Mouse (Mus musculus) midbrain, embryonic 12.5 days (tissue): ENCODE data around the gene Olfr90. TPM values are rescaled to one million over a fixed set of nuclear protein-coding genes. Genes with fewer than 3 reads are reported as not detected.

Source experiments
- ATAC-seq: fragments of 200-750 bp; cut with Nextera tagmentation; 2 replicates; pipeline ENCODE4 v1.8.0; 2017; ENCODE audit warnings: low read depth, moderate TSS enrichment, moderate library complexity; ENCODE audit not compliant: low FRiP score
- H3K27ac ChIP-seq: fragments of 300-500 bp; sonication (generic); replicated peaks from 2 replicates; pipeline ENCODE4 v1.5.1; 2016; ENCODE audit warnings: mild to moderate bottlenecking
- H3K27me3 ChIP-seq: fragments of 300-500 bp; sonication (generic); 2 replicates; pipeline ENCODE4 v1.6.1; 2016; ENCODE audit warnings: mild to moderate bottlenecking
- H3K36me3 ChIP-seq: fragments of 300-500 bp; sonication (generic); 2 replicates; pipeline ENCODE4 v1.6.1; 2016
- H3K4me1 ChIP-seq: fragments of 300-500 bp; sonication (generic); 2 replicates; pipeline ENCODE4 v1.6.1; 2016
- H3K4me2 ChIP-seq: fragments of 300-500 bp; sonication (generic); replicated peaks from 2 replicates; pipeline ENCODE4 v1.6.1; 2016; ENCODE audit warnings: mild to moderate bottlenecking, moderate library complexity
- H3K4me3 ChIP-seq: fragments of 300-500 bp; sonication (generic); 2 replicates; pipeline ENCODE4 v1.5.1; 2016; ENCODE audit warnings: mild to moderate bottlenecking
- H3K9ac ChIP-seq: fragments of 300-500 bp; sonication (generic); replicated peaks from 2 replicates; pipeline ENCODE4 v1.6.1; 2016; ENCODE audit warnings: mild to moderate bottlenecking, moderate library complexity
- H3K9me3 ChIP-seq: fragments of 300-500 bp; sonication (generic); 2 replicates; pipeline ENCODE4 v1.6.1; 2016; ENCODE audit warnings: mild to moderate bottlenecking
- WGBS: fragments of 180-500 bp; shearing (Covaris S2); methylation state at CpG from one replicate; pipeline ENCODE4 v1.1.7; 2016; 5-methylcytosine and 5-hydroxymethylcytosine counted together
- polyA plus RNA-seq: library from polyadenylated mRNA; unstranded; fragments of >200 nt; fragmentation: Nextera tagmentation; extraction: Ambion mirVana; gene quantifications from 2 replicates; pipeline ENCODE4 v1.2.1, GENCODE M21; 2016

The Olfr90 gene
- polyA plus RNA-seq, 1 experiment from 2014 or later = not detected

DNA sequence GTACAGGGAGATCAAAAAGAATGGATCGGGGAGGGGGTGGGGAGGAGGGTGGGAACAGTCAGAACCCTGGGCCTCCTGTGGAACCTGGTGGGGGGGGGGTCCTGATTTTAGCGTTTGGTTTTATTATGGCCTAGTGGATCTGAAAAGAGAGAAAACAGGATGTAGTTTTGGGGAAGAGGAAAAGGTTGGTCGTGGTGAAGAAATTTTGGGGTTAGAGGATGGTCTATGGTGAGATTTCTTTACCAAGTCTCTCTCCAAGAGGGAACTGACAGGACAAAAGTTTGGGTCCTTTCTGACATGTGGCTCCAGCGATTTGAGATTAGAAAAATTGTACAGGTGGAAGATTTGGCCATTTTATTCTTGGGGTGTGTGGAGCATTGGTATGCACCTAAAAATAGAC is 36.6 kb downstream of the Olfr90 start:
- Histone ChIP-seq H3K9me3 (no peaks in the 10 kb centered on the region), H3K4me1 (peaks cover 48% of the 10 kb centered on the region), H3K36me3 (peaks cover 34% of the 10 kb centered on the region), H3K9ac (peak overlapping the region; percentile 90; the same call in 1 of the 2 replicates), H3K27me3 (peaks cover 18% of the 10 kb centered on the region), H3K4me2 (peak overlapping the region; percentile 94), H3K27ac (no peak overlapping the region), H3K4me3 (peak overlapping the region; percentile 75; the same call in 1 of the 2 replicates)
- WGBS = 40% methylated on average over 4 of the region's 4 CpGs
- no peak for ATAC-seq

DNA sequence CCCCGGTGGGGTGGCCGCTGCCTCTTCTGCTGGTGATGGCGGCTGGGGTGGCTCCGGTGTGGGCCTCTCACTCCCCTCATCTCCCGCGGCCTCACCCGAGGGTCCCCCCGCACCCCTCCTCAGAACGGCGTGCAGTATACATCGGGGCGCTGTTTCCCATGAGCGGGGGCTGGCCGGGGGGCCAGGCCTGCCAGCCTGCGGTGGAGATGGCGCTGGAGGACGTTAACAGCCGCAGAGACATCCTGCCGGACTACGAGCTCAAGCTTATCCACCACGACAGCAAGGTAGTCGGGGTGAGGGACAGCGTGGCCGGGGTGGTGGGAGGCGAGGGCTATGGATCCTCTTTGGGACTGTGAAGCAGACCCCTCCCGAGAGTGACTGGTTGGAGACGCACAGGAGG is 37.4 kb downstream of the Olfr90 start:
- peaks cover 25% of the 10 kb centered on the region for H3K36me3 ChIP-seq
- peaks cover 50% of the 10 kb centered on the region for H3K4me1 ChIP-seq
- WGBS = under 1% methylated on average over 27 of the region's 27 CpGs
- peak overlapping the region; percentile 94 for H3K4me2 ChIP-seq
- H3K27me3 ChIP-seq = peaks cover 18% of the 10 kb centered on the region
- peak; percentile 39; the same call in 1 of the 2 replicates for ATAC-seq
- peak overlapping the region; percentile 75 for H3K4me3 ChIP-seq
- peak overlapping the region; percentile 90 for H3K9ac ChIP-seq
- no peaks in the 10 kb centered on the region for H3K9me3 ChIP-seq
- peak overlapping the region; percentile 76 for H3K27ac ChIP-seq

DNA sequence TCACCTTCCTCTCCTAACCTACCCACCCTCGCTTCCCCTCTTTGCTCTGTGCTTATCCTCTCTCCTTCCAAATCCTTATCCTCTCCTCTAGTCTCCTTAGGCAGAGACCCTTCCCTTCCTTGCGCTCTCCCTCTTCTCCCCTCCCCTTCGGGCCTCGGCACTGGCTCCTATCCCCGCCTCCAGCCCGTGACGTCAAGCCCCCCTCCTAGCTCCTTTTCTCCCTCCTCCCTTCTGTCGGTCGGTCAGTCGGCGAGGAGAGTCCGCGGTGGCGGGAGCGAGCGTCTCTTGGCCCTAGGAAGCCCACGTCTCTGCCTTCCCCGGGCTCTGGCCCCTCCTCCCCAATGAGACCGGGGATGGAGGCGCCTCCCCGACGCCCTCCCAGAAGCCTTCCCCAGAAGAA is 37.9 kb downstream of the Olfr90 start:
- peak; percentile 73 for ATAC-seq
- H3K4me1 ChIP-seq = peaks cover 47% of the 10 kb centered on the region
- peak overlapping the region; percentile 90 for H3K9ac ChIP-seq
- H3K4me3 ChIP-seq = peak overlapping the region; percentile 75
- peaks cover 18% of the 10 kb centered on the region for H3K27me3 ChIP-seq
- WGBS = under 1% methylated on average over 22 of the region's 22 CpGs
- peak overlapping the region; percentile 76 for H3K27ac ChIP-seq
- H3K4me2 ChIP-seq = peak overlapping the region; percentile 94
- H3K9me3 ChIP-seq = no peaks in the 10 kb centered on the region
- H3K36me3 ChIP-seq = peaks cover 21% of the 10 kb centered on the region

DNA sequence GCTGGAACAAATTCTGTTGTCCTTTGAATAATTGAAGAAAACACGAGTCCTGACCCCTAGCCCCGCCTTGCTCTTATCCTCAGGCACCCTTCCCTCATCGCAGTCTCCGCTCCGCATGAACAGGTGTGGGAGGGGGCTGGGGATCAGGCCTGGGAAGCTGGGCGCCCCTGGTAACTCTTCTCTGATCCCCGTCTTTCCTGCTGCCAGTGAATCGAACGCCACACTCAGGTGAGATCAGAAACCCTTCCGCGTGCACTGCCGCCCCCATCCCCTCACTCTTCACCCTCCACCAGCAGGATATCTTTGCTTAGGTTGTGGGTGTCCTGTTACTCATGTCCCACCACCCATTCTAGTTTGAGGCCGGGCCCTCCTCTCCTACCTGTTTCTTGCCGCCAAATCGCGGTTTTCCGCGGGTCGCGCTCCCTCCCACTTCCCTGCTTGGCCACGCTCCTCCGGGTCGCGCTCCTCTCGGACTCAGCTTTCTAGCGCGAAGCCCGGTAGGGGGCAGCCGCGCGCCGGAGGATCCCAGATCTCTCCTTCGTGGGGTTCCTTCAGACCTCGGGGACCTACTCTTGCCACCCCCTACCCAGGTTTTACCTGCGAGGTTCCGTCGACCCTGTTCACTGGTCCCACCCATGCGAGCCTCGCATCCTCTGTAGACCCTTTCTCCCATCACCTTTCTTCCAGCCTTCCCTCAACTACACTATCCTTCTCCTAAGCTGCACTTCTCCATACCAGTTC is 38.6 kb downstream of the Olfr90 start:
- ATAC-seq = peak; percentile 2
- Histone ChIP-seq H3K4me3 (peak overlapping the region; percentile 75), H3K4me2 (peak overlapping the region; percentile 94), H3K27ac (peak overlapping the region; percentile 76), H3K4me1 (peaks cover 52% of the 10 kb centered on the region), H3K27me3 (peaks cover 18% of the 10 kb centered on the region), H3K9ac (peak overlapping the region; percentile 90), H3K9me3 (no peaks in the 10 kb centered on the region), H3K36me3 (peaks cover 14% of the 10 kb centered on the region)
- WGBS = under 1% methylated on average over 39 of the region's 39 CpGs

DNA sequence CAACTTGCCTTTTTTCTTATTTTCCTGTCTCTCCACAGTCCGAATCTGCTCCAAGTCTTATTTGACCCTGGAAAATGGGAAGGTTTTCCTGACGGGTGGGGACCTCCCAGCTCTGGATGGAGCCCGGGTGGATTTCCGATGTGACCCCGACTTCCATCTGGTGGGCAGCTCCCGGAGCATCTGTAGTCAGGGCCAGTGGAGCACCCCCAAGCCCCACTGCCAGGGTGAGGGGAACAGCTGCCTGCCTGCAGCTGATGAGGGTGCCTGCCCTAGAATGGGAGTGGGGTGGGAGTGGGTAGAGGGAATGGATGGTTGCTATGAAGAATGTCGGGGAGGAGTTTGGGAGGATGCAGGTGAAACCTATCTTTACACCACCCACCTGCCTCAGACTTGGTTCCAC is 39.9 kb downstream of the Olfr90 start:
- Histone ChIP-seq H3K4me3 (peak overlapping the region; percentile 86), H3K4me2 (peak overlapping the region; percentile 94), H3K27me3 (peaks cover 18% of the 10 kb centered on the region), H3K36me3 (peaks cover under 1% of the 10 kb centered on the region; the same call in 1 of the 2 replicates), H3K9ac (peak overlapping the region; percentile 41; the same call in 1 of the 2 replicates), H3K4me1 (peaks cover 53% of the 10 kb centered on the region), H3K27ac (no peak overlapping the region), H3K9me3 (no peaks in the 10 kb centered on the region)
- WGBS = 59% methylated on average over 7 of the region's 7 CpGs
- no peak for ATAC-seq

DNA sequence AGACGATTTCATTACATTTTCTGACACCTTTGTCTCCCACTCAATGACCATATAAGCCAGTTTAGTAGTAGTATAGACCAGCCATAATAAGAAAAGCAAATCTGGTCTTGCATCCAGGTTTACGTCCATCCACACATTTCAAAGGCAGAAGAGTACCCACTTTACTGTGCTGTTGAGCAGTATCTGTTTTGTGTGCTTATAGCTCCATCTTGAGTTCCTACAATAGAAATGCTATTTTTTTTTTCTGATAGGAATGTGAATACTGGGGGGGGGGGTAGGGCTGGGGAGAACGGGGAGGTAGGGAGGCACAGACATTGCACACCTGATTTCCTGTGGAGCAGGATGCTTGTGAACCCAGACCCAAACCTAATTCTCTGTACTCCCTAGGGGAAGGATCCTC is 40.3 kb downstream of the Olfr90 start:
- Histone ChIP-seq H3K4me3 (peak overlapping the region; percentile 86), H3K9ac (peak overlapping the region; percentile 41; the same call in 1 of the 2 replicates), H3K36me3 (no peaks in the 10 kb centered on the region), H3K27me3 (peaks cover 18% of the 10 kb centered on the region), H3K9me3 (no peaks in the 10 kb centered on the region), H3K27ac (no peak overlapping the region), H3K4me2 (peak overlapping the region; percentile 94), H3K4me1 (peaks cover 50% of the 10 kb centered on the region)
- no peak for ATAC-seq
- WGBS = 43% methylated on average over 3 of the region's 3 CpGs

DNA sequence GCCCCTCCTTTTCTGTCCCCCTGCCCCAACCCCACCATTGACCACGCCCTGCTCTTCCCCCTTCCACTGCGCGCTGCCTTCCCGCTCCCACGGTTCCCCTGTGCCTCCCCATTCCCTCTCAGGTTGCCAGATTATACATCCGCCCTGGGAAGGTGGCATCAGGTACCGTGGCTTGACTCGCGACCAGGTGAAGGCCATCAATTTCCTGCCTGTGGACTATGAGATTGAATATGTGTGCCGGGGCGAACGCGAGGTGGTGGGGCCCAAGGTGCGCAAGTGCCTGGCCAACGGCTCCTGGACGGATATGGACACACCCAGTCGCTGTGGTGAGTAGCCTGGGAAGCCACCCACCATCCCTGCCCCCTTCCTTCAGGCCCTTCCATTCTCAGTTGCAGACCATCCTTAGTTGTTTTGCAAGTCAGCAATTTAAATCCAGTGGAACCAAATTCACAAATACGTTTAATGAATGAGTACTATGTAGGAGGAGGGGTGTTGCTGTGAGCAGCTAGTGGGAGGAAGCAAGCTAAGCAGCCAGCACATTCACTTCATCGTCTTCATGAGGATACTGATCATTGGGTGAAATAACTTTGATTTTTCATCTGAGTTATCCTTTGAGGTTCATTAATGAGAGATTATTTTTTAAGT is 40.8 kb downstream of the Olfr90 start:
- peak overlapping the region; percentile 86 for H3K4me3 ChIP-seq
- H3K4me2 ChIP-seq = peak overlapping the region; percentile 94
- peaks cover 18% of the 10 kb centered on the region for H3K27me3 ChIP-seq
- peaks cover 50% of the 10 kb centered on the region for H3K4me1 ChIP-seq
- peak overlapping the region; percentile 96 for H3K9ac ChIP-seq
- H3K27ac ChIP-seq = peak overlapping the region; percentile 94
- H3K9me3 ChIP-seq = no peaks in the 10 kb centered on the region
- H3K36me3 ChIP-seq = no peaks in the 10 kb centered on the region
- WGBS = 21% methylated on average over 19 of the region's 19 CpGs
- ATAC-seq = no peak

DNA sequence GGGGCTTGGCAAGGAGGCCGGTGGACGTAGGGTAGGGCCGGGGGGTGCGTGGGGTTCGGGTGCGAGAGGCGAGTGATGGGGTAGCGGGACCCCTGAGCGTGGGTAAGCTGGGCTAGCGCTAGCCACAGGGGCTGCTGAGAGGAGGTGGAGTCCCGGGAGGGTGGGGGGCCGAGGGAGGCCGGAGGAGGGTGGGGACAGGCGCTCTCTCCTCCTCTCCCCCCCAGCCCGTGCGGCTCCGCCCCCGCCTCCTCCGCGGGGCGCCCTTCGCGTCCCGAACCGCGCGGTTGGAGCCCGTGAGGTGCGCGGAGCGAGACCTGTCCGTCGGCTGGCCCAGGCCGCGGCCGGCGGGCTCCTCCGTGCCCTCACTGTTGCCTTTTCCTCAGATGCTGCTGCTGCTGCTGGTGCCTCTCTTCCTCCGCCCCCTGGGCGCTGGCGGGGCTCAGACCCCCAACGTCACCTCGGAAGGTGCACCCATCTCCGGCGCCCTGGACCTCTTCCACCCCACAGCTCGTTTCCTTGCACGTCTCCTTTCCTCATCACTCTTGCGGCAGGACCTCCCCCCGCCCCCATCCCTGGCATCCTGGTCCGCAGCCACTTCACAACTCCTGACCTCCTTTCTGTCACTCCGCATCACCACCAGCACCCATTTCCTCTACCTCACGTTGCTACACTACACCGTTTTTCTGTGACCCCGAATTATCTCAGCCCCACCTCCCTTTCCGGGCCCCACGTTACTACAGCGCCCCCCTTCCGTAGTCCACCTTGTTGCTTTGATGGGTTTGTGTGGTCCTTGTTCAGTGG is 41.8 kb downstream of the Olfr90 start:
- WGBS = under 1% methylated on average over 48 of the region's 58 CpGs
- Histone ChIP-seq H3K4me2 (peak overlapping the region; percentile 94), H3K9ac (peak overlapping the region; percentile 96), H3K27ac (peak overlapping the region; percentile 94), H3K27me3 (peaks cover 18% of the 10 kb centered on the region), H3K36me3 (no peaks in the 10 kb centered on the region), H3K9me3 (no peaks in the 10 kb centered on the region), H3K4me1 (peaks cover 47% of the 10 kb centered on the region), H3K4me3 (peak overlapping the region; percentile 86)
- ATAC-seq = peak; percentile 45

DNA sequence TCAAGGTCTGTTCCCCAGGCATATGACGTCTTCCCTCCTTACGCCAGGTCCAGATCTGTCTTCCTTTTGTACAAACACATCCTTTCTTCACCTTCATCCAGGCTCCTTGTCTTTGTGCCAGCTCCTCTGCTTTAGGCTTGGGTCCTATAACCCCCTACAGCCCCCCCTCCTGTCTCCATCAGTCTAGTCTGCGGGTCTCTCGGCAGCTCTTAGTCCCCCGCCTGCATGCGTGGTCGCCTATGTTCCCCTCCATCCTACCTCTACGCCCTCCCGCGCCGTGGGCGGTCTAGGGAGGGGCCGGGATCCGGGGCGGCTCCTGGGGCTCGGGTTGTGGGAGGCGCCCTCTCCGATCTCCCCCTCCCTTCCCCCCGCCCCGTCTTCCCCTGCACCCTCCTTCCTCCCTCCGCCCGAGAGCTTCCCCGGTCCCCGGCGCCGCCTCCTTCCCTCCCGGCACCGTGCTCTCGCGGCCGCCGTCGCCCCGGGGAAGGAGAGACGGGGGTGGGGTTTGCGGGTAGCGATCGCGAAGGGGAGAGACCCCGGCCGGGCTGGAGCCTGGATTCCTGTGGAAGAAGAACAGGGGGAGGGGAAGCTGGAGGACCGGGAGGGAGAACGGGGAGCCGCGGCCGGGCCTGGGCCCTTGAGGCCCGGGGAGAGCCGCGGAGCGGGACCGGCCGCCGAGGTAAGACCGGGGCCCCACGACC is 42.5 kb downstream of the Olfr90 start, which contains the start of gene Gabbr1:
Gene Gabbr1, plus strand, starts transcription at position 356 of the 701 bp plus-strand sequence.
- Histone ChIP-seq H3K27me3 (peaks cover 18% of the 10 kb centered on the region), H3K9ac (peak within 1 kb of the TSS; percentile 96), H3K9me3 (no peaks in the 10 kb centered on the region), H3K4me2 (peak within 1 kb of the TSS; percentile 94), H3K27ac (peak within 1 kb of the TSS; percentile 94), H3K36me3 (no peaks in the 10 kb centered on the region), H3K4me1 (peaks cover 40% of the 10 kb centered on the region), H3K4me3 (peak within 1 kb of the TSS; percentile 86)
- peak; percentile 78 for ATAC-seq
- WGBS = 1% methylated on average over 39 of the region's 55 CpGs

DNA sequence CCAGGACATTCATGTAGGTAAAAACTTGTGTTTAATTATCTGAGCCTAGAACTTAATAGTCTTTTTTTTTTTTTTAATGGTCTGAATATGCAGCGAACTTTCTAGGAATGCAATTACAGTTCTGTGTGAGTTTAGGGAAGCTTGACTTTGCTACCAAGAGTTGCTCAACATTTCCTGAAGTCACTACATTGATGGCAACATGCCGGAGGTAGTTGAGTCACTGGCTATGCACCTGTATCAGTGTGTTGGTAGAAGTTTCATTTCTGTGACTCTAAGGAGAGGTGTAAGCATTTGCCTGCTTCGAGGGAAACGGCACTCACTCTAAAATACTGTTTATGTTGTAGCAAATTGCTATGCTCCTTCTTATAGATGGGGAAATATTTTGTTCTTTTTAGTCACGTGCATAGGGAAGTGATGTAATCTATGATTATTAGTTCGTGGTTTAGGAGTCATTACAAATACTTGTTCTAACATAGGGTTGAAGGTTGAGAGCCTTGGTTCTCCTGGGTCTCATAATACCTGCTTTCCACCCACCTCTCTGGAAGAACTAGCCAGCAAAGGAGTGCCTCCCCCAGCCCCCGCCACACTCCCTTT is 43.6 kb downstream of the Olfr90 start:
- peak overlapping the region; percentile 94 for H3K27ac ChIP-seq
- H3K4me3 ChIP-seq = peak overlapping the region; percentile 86
- peaks cover 34% of the 10 kb centered on the region for H3K4me1 ChIP-seq
- H3K4me2 ChIP-seq = peak overlapping the region; percentile 94
- H3K36me3 ChIP-seq = no peaks in the 10 kb centered on the region
- H3K27me3 ChIP-seq = peaks cover 18% of the 10 kb centered on the region
- WGBS = 83% methylated on average over 7 of the region's 7 CpGs
- H3K9me3 ChIP-seq = no peaks in the 10 kb centered on the region
- H3K9ac ChIP-seq = peak overlapping the region; percentile 96
- ATAC-seq = no peak
